ENCODE assay signal across 8 mouse cellular contexts in the genomic region with DNA sequence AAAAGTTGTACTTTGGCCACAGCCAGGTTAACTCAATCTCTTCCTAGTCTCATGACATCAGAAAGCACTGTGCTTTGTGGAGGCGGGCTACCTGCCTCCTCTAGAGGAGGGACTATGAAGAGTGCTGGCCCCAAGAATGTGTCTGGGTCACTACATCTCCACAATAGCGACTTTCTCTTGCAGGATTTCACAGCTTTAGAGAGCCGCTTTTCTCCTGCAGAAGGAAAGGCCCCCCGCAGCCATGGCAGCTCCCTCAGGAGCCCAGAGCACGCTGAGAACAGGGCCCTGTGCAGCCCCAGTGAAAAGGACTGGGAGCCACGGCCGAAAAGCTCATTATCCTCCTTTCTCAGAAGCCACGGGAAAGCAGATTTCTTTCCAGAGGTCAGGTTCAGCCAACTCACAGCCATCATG. TPM values are rescaled to one million over a fixed set of nuclear protein-coding genes. Genes with fewer than 3 reads are reported as not detected.
DNase-seq lines count a peak whose midpoint lies in the region; ATAC-seq and TF ChIP-seq lines count a peak whose summit lies in the region.

No protein-coding gene starts in this region.

- H3K36me3 ChIP-seq in heart, adult 2 months (ENCODE audit: control insufficient read depth, insufficient read depth, low read length) = peaks cover 10% of the 10 kb centered on the region
- H3K36me3 ChIP-seq in hindbrain, embryonic 15.5 days = no peaks in the 10 kb centered on the region
- H3K36me3 ChIP-seq in liver, embryonic 15.5 days (replicated peaks) = 0 out of 2 replicates have a peak, but pooled peaks cover 2% of the 10 kb centered on the region

- H3K27me3 ChIP-seq in heart, adult 2 months (ENCODE audit: control insufficient read depth, insufficient read depth, low read length) = no peaks in the 10 kb centered on the region
- no peaks in the 10 kb centered on the region for H3K27me3 ChIP-seq in hindbrain, embryonic 15.5 days
- no peaks in the 10 kb centered on the region for H3K27me3 ChIP-seq in liver, embryonic 15.5 days

- intact Hi-C loops in heart, adult 2 months (cut with DNase I) = loop anchor here (10.0 kb wide), 1 partner anchor 661 kb away; the partner anchor contains the start of genes Casp9 and Dnajc16

- peak overlapping the region; percentile 57 for H3K27ac ChIP-seq in heart, adult 2 months
- peak overlapping the region; percentile 65 for H3K27ac ChIP-seq in hindbrain, embryonic 15.5 days (replicated peaks)
- H3K27ac ChIP-seq in liver, embryonic 15.5 days (replicated peaks) = peak overlapping the region; percentile 67

- TF ChIP-seq CTCF in heart, adult 2 months (IDR thresholded peaks at IDR 0.05) = no peak

- TF ChIP-seq EP300 in heart, adult 2 months (IDR thresholded peaks at IDR 0.05; ENCODE audit: insufficient read depth, low read depth, low read length) = no peak

- ATAC-seq in hindbrain, embryonic 15.5 days (ENCODE audit: low FRiP score, low read depth) = peak; percentile 29; the same call in 1 of the 2 replicates
- no peak for ATAC-seq in liver, embryonic 15.5 days (ENCODE audit: insufficient read depth)

- no peak for DNase-seq in heart, adult 2 months
- DNase-seq in heart, adult 8-10 months (ENCODE audit: low spot score) = no peak
- DNase-seq in Muller cell, postnatal 12 days (ENCODE audit: inconsistent ontology term) = peak; percentile 52
- no peak for DNase-seq in adrenal gland, postnatal 10 days
- DNase-seq in right cerebral cortex, postnatal 25 days = no peak
- DNase-seq in urinary bladder, adult 18-20 months (ENCODE audit: low spot score in 2 of 2) = no peak

- no peaks in the 10 kb centered on the region for H3K9me3 ChIP-seq in hindbrain, embryonic 15.5 days
- H3K9me3 ChIP-seq in liver, embryonic 15.5 days (replicated peaks) = no peaks in the 10 kb centered on the region

- H3K79me2 ChIP-seq in heart, adult 2 months (replicated peaks; ENCODE audit: control insufficient read depth, insufficient read depth, low read length) = peaks cover 11% of the 10 kb centered on the region

- peaks cover 42% of the 10 kb centered on the region for H3K4me1 ChIP-seq in heart, adult 2 months (ENCODE audit: control insufficient read depth, insufficient read depth, low read length)
- peaks cover 74% of the 10 kb centered on the region for H3K4me1 ChIP-seq in hindbrain, embryonic 15.5 days (replicated peaks)
- H3K4me1 ChIP-seq in liver, embryonic 15.5 days (replicated peaks) = peaks cover 78% of the 10 kb centered on the region

- peak overlapping the region; percentile 15 for H3K4me3 ChIP-seq in heart, adult 2 months
- H3K4me3 ChIP-seq in hindbrain, embryonic 15.5 days = no peak overlapping the region
- H3K4me3 ChIP-seq in liver, embryonic 15.5 days (replicated peaks) = peak overlapping the region; percentile 27

- H3K9ac ChIP-seq in heart, adult 2 months (ENCODE audit: low read depth, low read length) = peak overlapping the region; percentile 36
- H3K9ac ChIP-seq in hindbrain, embryonic 15.5 days = no peak overlapping the region
- H3K9ac ChIP-seq in liver, embryonic 15.5 days = no peak overlapping the region

- no peak overlapping the region for H3K4me2 ChIP-seq in hindbrain, embryonic 15.5 days
- H3K4me2 ChIP-seq in liver, embryonic 15.5 days = peak overlapping the region; percentile 38

- TF ChIP-seq POLR2A in heart, adult 2 months (IDR thresholded peaks at IDR 0.05; ENCODE audit: insufficient read depth, low read depth, low read length) = no peak

- 40% methylated on average over 8 of the region's 8 CpGs for WGBS in heart, adult 2 months
- 19% methylated on average over 8 of the region's 8 CpGs for WGBS in hindbrain, embryonic 15.5 days
- 68% methylated on average over 8 of the region's 8 CpGs for WGBS in liver, embryonic 15.5 days (ENCODE audit: insufficient replicate concordance)

RNA-seq across cellular contexts. Expression of gene Szrd1, which starts 5.5 kb away (rescaled TPM):
- total RNA-seq in heart, adult 2 months (2021) = 100 to 1,000 TPM in 1 of 2 experiments, 10 to 100 TPM in 1; 90.0 to 106 TPM
- polyA plus RNA-seq in heart, adult 2 months (2012; rRNA removed) = 32.1 and 33.1 TPM in 2 replicates
- total RNA-seq in heart, adult 8-10 months (2022) = 100 to 1,000 TPM in 2 of 4 experiments, 10 to 100 TPM in 2; 87.5 to 111 (median 98.0) TPM
- 24.9 TPM in 2 replicates for polyA plus RNA-seq in hindbrain, embryonic 15.5 days (2015; fragmentation: Nextera tagmentation; extraction: Ambion mirVana)
- polyA plus RNA-seq in liver, embryonic 15.5 days (2015; fragmentation: Nextera tagmentation; extraction: Ambion mirVana) = 18.1 and 20.7 TPM in 2 replicates
- total RNA-seq in adrenal gland, postnatal 10 days (2021) = 100 to 1,000 TPM; 111 to 115 TPM

RNA-seq across cellular contexts. Expression of gene Fbxo42, which starts 13.7 kb away (rescaled TPM):
- total RNA-seq in heart, adult 2 months (2021) = 10 to 100 TPM in 1 of 2 experiments, 1 to 10 TPM in 1; 9.0 to 11.3 TPM
- 7.6 and 11.9 TPM in 2 replicates for polyA plus RNA-seq in heart, adult 2 months (2012; rRNA removed)
- total RNA-seq in heart, adult 8-10 months (2022) = 10 to 100 TPM in 2 of 4 experiments, 1 to 10 TPM in 2; 8.4 to 11.5 (median 10.0) TPM
- polyA plus RNA-seq in hindbrain, embryonic 15.5 days (2015; fragmentation: Nextera tagmentation; extraction: Ambion mirVana) = 23.7 and 25.2 TPM in 2 replicates
- 17.9 and 18.3 TPM in 2 replicates for polyA plus RNA-seq in liver, embryonic 15.5 days (2015; fragmentation: Nextera tagmentation; extraction: Ambion mirVana)
- total RNA-seq in adrenal gland, postnatal 10 days (2021) = 10 to 100 TPM; 16.6 to 21.2 TPM

RNA-seq across cellular contexts. Expression of gene Spata21, which starts 45.9 kb away (rescaled TPM):
- not detected for total RNA-seq in heart, adult 2 months (2021)
- polyA plus RNA-seq in heart, adult 2 months (2012; rRNA removed) = 0.16 and 0.20 TPM in 2 replicates
- total RNA-seq in heart, adult 8-10 months (2022) = not detected
- polyA plus RNA-seq in hindbrain, embryonic 15.5 days (2015; fragmentation: Nextera tagmentation; extraction: Ambion mirVana) = 0.43 and 0.71 TPM in 2 replicates
- not detected in 2 replicates for polyA plus RNA-seq in liver, embryonic 15.5 days (2015; fragmentation: Nextera tagmentation; extraction: Ambion mirVana)
- not detected for total RNA-seq in adrenal gland, postnatal 10 days (2021)

RNA-seq across cellular contexts. Expression of gene Necap2, which starts 55.9 kb away (rescaled TPM):
- 10 to 100 TPM; 13.9 to 14.9 TPM for total RNA-seq in heart, adult 2 months (2021)
- 21.2 and 24.5 TPM in 2 replicates for polyA plus RNA-seq in heart, adult 2 months (2012; rRNA removed)
- total RNA-seq in heart, adult 8-10 months (2022) = 10 to 100 TPM; 14.7 to 18.2 (median 15.9) TPM
- 50.6 and 56.2 TPM in 2 replicates for polyA plus RNA-seq in hindbrain, embryonic 15.5 days (2015; fragmentation: Nextera tagmentation; extraction: Ambion mirVana)
- 97.2 and 98.6 TPM in 2 replicates for polyA plus RNA-seq in liver, embryonic 15.5 days (2015; fragmentation: Nextera tagmentation; extraction: Ambion mirVana)
- total RNA-seq in adrenal gland, postnatal 10 days (2021) = 10 to 100 TPM; 54.5 to 57.1 TPM
